Mouse (Mus musculus) myocyte (in vitro differentiated cells): ENCODE results near the gene Fbxl20.

Experiments
- E2F4 ChIP-seq: IDR thresholded peaks from one replicate; pipeline ENCODE4 v1.6.1; 2011; ENCODE audit warnings: mild to moderate bottlenecking, control low read depth, moderate library complexity; ENCODE audit not compliant: insufficient read depth
- MAX ChIP-seq: IDR thresholded peaks from one replicate; pipeline ENCODE4 v1.6.1; 2011; ENCODE audit warnings: low read depth, mild to moderate bottlenecking, control low read depth
- POLR2A ChIP-seq: IDR thresholded peaks from one replicate; pipeline ENCODE4 v1.6.1; 2011; ENCODE audit warnings: low read depth, mild to moderate bottlenecking, control low read depth, moderate library complexity; ENCODE audit not compliant: insufficient read length
- SRF ChIP-seq: IDR thresholded peaks from one replicate; pipeline ENCODE4 v1.6.1; 2011; ENCODE audit warnings: low read depth; ENCODE audit not compliant: control insufficient read depth, insufficient read length
- USF1 ChIP-seq: IDR thresholded peaks from one replicate; pipeline ENCODE4 v1.6.1; 2011; ENCODE audit warnings: low read depth, mild to moderate bottlenecking, control low read depth, moderate library complexity

DNA sequence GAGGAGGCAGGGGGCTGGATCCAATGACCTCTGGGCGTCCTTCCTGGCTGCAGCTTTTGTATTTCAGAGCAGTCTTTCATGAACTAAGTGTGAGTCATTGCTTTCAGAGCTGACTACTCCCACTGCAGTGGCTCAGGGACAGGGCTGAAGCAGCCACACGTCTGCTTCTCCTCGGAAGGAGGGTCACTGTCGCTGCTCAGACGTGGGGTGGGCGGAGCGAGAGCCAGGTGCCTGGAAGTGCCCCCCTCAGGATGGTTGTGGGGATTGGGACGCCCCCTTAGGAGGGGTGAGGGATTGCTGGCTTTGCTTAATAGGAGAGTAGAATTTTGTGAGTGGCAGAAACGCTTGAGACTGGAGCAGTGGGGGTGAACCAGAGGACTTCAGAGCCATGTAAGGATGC lies 92.7 kb downstream of the Fbxl20 start:
- TF ChIP-seq SRF (no peak), POLR2A (peak; percentile 63), MAX (no peak), E2F4 (no peak), USF1 (no peak)
